Mouse (Mus musculus) ES-Bruce4 (cell line): ENCODE results near the gene Nucks1.
A peak's percentile ranks its signal among the peaks of the same experiment; 100 is the strongest.

Source experiments
- CTCF ChIP-seq: IDR thresholded peaks from one replicate; pipeline ENCODE4 v1.8.1; 2011; ENCODE audit warnings: low read depth, low read length
- EP300 ChIP-seq: IDR thresholded peaks from 2 replicates; pipeline ENCODE4 v1.6.1; 2011; ENCODE audit warnings: low read depth, low read length; ENCODE audit not compliant: insufficient read depth
- POLR2A ChIP-seq: IDR thresholded peaks from one replicate; pipeline ENCODE4 v1.8.1; 2011; ENCODE audit warnings: low read length; ENCODE audit not compliant: insufficient read depth

DNA sequence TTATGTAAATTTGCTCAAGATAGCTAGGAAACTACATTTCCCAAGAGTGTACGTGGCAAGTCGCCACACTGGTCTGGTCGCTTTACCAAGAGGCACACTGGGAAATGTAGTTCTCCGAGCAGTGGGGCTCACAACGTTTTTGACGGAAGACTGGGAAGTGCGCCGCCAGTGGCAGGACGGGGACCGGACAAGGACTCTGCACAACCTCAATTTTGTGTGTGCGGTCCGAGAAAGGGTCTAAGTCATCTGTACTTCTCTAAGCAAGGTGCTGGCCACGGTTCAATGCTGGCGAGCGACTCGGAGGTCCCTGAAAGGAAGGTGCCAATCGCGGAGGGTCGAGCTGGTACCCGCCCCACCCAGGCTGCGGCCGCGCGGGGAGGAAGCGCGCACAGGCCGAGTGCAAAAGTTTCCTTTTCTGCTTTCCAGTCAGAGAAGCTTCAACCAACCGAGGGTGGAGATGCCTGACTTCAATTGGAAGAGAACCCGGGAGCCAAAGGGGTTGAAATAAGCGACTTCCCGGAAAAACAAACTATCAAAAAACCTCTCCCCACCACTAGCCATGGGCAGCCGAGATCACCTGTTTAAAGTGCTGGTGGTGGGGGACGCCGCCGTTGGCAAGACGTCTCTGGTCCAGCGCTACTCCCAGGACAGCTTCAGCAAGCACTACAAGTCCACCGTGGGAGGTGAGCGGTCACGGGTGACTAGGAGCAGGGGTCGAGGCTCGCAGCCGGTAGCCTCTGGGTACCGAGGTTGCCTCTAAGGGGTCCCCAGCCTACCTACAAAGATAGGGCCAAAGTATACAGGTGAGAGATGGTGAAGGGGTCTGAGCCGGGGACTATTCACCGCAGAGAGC is 43.0 kb upstream of the Nucks1 start, which contains the start of gene Rab29:
- TF ChIP-seq CTCF = peak; percentile 87
- no peak for TF ChIP-seq POLR2A
- no peak for TF ChIP-seq EP300
